Mouse (Mus musculus) kidney, adult 2 months (tissue): ENCODE measurements around the gene Gsg1l2.

Source experiments
- CTCF ChIP-seq: fragments of 200-500 bp; conservative IDR thresholded peaks from 2 replicates; pipeline ENCODE4 v1.5.1; 2011; ENCODE audit warnings: low read depth, mild to moderate bottlenecking, control low read depth, low read length, moderate library complexity, mixed read lengths; ENCODE audit not compliant: insufficient read depth, insufficient read length
- POLR2A ChIP-seq: fragments of 200-500 bp; IDR thresholded peaks from one replicate; pipeline ENCODE4 v1.6.1; 2011; ENCODE audit warnings: low read depth, low read length, control low read depth

- TF ChIP-seq CTCF (no peak), POLR2A (no peak)
Observed at GRCm38 (mm10) chr11:67738345-67738744, 36.1 kb upstream of the Gsg1l2 start.
